Mouse (Mus musculus): ENCODE data around the gene Tbc1d14.
A peak's percentile ranks its signal among the peaks of the same experiment; 100 is the strongest.

Tbc1d14 gene

GRCm38 (mm10) chr5:36575745-36576144, 17.3 kb downstream of the Tbc1d14 start:
- DNase-seq = peak; percentile 61

- peak; percentile 90 for DNase-seq
These were observed 17.8 kb downstream of the Tbc1d14 start for GRCm38 (mm10) chr5:36575227-36575626.

GRCm38 (mm10) chr5:36574147-36574870, 18.8 kb downstream of the Tbc1d14 start:
- DNase-seq = peak; percentile 59

GRCm38 (mm10) chr5:36573354-36573753, 19.7 kb downstream of the Tbc1d14 start:
- no peak for DNase-seq

- no peak for DNase-seq
These were observed 21.7 kb downstream of the Tbc1d14 start for GRCm38 (mm10) chr5:36571371-36571770.

GRCm38 (mm10) chr5:36570546-36571245, 22.4 kb downstream of the Tbc1d14 start:
- peak; percentile 67 for DNase-seq

GRCm38 (mm10) chr5:36570098-36570497, 23.0 kb downstream of the Tbc1d14 start:
- no peak for DNase-seq

- DNase-seq = peak; percentile 86
These were observed 25.0 kb downstream of the Tbc1d14 start for GRCm38 (mm10) chr5:36568118-36568517.

GRCm38 (mm10) chr5:36567627-36568026, 25.4 kb downstream of the Tbc1d14 start:
- DNase-seq = peak; percentile 51

GRCm38 (mm10) chr5:36564530-36564929, 28.5 kb downstream of the Tbc1d14 start:
- DNase-seq = no peak

- DNase-seq = no peak
These were observed 29.3 kb downstream of the Tbc1d14 start for GRCm38 (mm10) chr5:36563741-36564140.

- DNase-seq = no peak
These were observed 30.2 kb downstream of the Tbc1d14 start for GRCm38 (mm10) chr5:36562791-36563445.

- DNase-seq = peak; percentile 67
These were observed 31.6 kb downstream of the Tbc1d14 start for GRCm38 (mm10) chr5:36561509-36561908.

- DNase-seq = no peak
These were observed 32.6 kb downstream of the Tbc1d14 start for GRCm38 (mm10) chr5:36560490-36560889.

- no peak for DNase-seq
These were observed 33.4 kb downstream of the Tbc1d14 start for GRCm38 (mm10) chr5:36559510-36560235.

- DNase-seq = no peak
These were observed 34.0 kb downstream of the Tbc1d14 start for GRCm38 (mm10) chr5:36559106-36559505.

GRCm38 (mm10) chr5:36558526-36558925, 34.5 kb downstream of the Tbc1d14 start:
- DNase-seq = no peak

GRCm38 (mm10) chr5:36557584-36558308, 35.3 kb downstream of the Tbc1d14 start:
- peak; percentile 78 for DNase-seq

- no peak for DNase-seq
These were observed 36.2 kb downstream of the Tbc1d14 start for GRCm38 (mm10) chr5:36556906-36557305.

GRCm38 (mm10) chr5:36556289-36556688, 36.8 kb downstream of the Tbc1d14 start:
- DNase-seq = peak; percentile 68

GRCm38 (mm10) chr5:36554496-36554895, 38.6 kb downstream of the Tbc1d14 start:
- DNase-seq = no peak

- no peak for DNase-seq
These were observed 39.2 kb downstream of the Tbc1d14 start for GRCm38 (mm10) chr5:36553886-36554285.

All from kidney, postnatal 14 days (tissue).